Mouse (Mus musculus) kidney, postnatal 4 days (tissue): ENCODE results near the gene Ccdc187.

Experiments
- DNase-seq, 2 experiments: peaks; one replicate each; pipeline ENCODE4 v3.0.0; 2021; ENCODE audit warnings: mixed read lengths in 2 of 2

Gene Ccdc187

GRCm38 (mm10) chr2:26294457-26294856 lies at the start of gene Ccdc187:
TSS of gene Ccdc187 (minus strand) at chr2:26294557.
- DNase-seq: no peak

- peak; percentile 70 to 80 for DNase-seq
Observed at GRCm38 (mm10) chr2:26342609-26343490, 48.5 kb upstream of the Ccdc187 start.

GRCm38 (mm10) chr2:26342044-26342443 lies 47.7 kb upstream of the Ccdc187 start:
- peak; percentile 69 to 78 for DNase-seq

- DNase-seq: no peak
Observed at GRCm38 (mm10) chr2:26341510-26341981, 47.2 kb upstream of the Ccdc187 start.

GRCm38 (mm10) chr2:26339204-26339551 lies 44.8 kb upstream of the Ccdc187 start:
- no peak for DNase-seq

GRCm38 (mm10) chr2:26338302-26339203 lies 44.2 kb upstream of the Ccdc187 start:
- DNase-seq: no peak

- no peak for DNase-seq
Observed at GRCm38 (mm10) chr2:26330702-26331101, 36.3 kb upstream of the Ccdc187 start.

- no peak for DNase-seq
Observed at GRCm38 (mm10) chr2:26330056-26330468, 35.7 kb upstream of the Ccdc187 start.

- no peak for DNase-seq
Observed at GRCm38 (mm10) chr2:26329402-26329801, 35.0 kb upstream of the Ccdc187 start.

GRCm38 (mm10) chr2:26327852-26328251 lies 33.5 kb upstream of the Ccdc187 start:
- peak in 1 of 2 experiments; percentile 39 for DNase-seq

GRCm38 (mm10) chr2:26325386-26326181 lies 31.2 kb upstream of the Ccdc187 start:
- peak; percentile 75 to 81 for DNase-seq

- DNase-seq: peak; percentile 44 to 48
Observed at GRCm38 (mm10) chr2:26324917-26325316, 30.6 kb upstream of the Ccdc187 start.

GRCm38 (mm10) chr2:26323589-26324325 lies 29.4 kb upstream of the Ccdc187 start:
- DNase-seq: no peak

GRCm38 (mm10) chr2:26320245-26321185 lies 26.2 kb upstream of the Ccdc187 start:
- DNase-seq: no peak

- no peak for DNase-seq
Observed at GRCm38 (mm10) chr2:26319519-26320244, 25.3 kb upstream of the Ccdc187 start.

- DNase-seq: no peak
Observed at GRCm38 (mm10) chr2:26319109-26319508, 24.8 kb upstream of the Ccdc187 start.

GRCm38 (mm10) chr2:26317991-26318672 lies 23.8 kb upstream of the Ccdc187 start:
- no peak for DNase-seq

GRCm38 (mm10) chr2:26317371-26317770 lies 23.0 kb upstream of the Ccdc187 start:
- DNase-seq: no peak

GRCm38 (mm10) chr2:26316576-26317246 lies 22.4 kb upstream of the Ccdc187 start:
- DNase-seq: peak in 1 of 2 experiments; percentile 48
